Mouse (Mus musculus): ENCODE results near the gene Pnldc1.

DNA sequence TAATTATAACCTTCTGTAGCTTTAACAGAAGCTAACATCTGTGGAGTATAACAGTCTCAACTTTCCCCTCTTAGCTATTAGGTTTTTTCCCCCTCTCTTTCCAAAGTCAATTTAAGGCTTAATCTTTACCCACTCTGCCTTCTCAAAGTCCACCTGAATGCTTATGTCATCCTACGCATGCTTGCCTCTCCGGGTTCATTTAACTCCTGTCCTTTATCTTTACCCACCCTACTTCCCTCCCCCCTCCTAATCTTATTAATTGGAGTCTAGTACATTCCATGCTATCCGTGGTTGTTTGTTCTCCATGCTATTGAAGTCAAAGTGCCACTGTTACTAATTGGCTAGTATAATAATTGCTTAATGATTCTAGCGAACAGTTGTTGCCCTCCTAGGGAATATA lies 25.7 kb upstream of the Pnldc1 start:
- TF ChIP-seq POLR2A (IDR thresholded peaks at IDR 0.05; ENCODE audit: borderline replicate concordance, extremely low read depth, insufficient read depth, insufficient read length, poor library complexity, severe bottlenecking) (no peak), CTCF (IDR thresholded peaks at IDR 0.05; ENCODE audit: borderline replicate concordance, extremely low read depth, insufficient read depth, insufficient read length) (no peak)

Measured in brain, embryonic 14.5 days (tissue).